Mouse (Mus musculus): ENCODE measurements at regions not wholly inside any gene's neighbourhood (a gene's known extent, or its start where the extent isn't known, plus 50 kb on each side); places are given as distances from the start of the nearest gene placed in this dataset.

- peak; percentile 44 for DNase-seq (ENCODE audit: low spot score)
- no peak overlapping the region for H3K9ac ChIP-seq (replicated peaks; ENCODE audit: low read depth)
- WGBS: 47% methylated on average over 13 of the region's 13 CpGs
- no peak overlapping the region for H3K4me3 ChIP-seq (ENCODE audit: low read depth, low read length)
- H3K36me3 ChIP-seq (ENCODE audit: insufficient read depth, low read length): no peaks in the 10 kb centered on the region
- no peaks in the 10 kb centered on the region for H3K9me3 ChIP-seq (ENCODE audit: low read length)
- peak; percentile 57 for ATAC-seq
- H3K4me1 ChIP-seq (ENCODE audit: insufficient read depth, low read depth, low read length): no peaks in the 10 kb centered on the region
- H3K27ac ChIP-seq (ENCODE audit: low read length): no peak overlapping the region
- H3K4me2 ChIP-seq (replicated peaks; ENCODE audit: low read depth, low read length): no peak overlapping the region
- H3K27me3 ChIP-seq (replicated peaks; ENCODE audit: insufficient read depth, low read length): no peaks in the 10 kb centered on the region
- no peak for TF ChIP-seq EP300 (IDR thresholded peaks at IDR 0.05)
- TF ChIP-seq CTCF (IDR thresholded peaks at IDR 0.05): no peak
Measured at GRCm38 (mm10) chr17:64208152-64208855, 123.4 kb downstream of the Pja2 start.

GRCm38 (mm10) chr17:64206196-64206718, 125.5 kb downstream of the Pja2 start:
- Histone ChIP-seq H3K27ac (ENCODE audit: low read length) (no peak overlapping the region), H3K36me3 (ENCODE audit: insufficient read depth, low read length) (no peaks in the 10 kb centered on the region), H3K27me3 (replicated peaks; ENCODE audit: insufficient read depth, low read length) (no peaks in the 10 kb centered on the region), H3K4me1 (ENCODE audit: insufficient read depth, low read depth, low read length) (no peaks in the 10 kb centered on the region), H3K4me2 (replicated peaks; ENCODE audit: low read depth, low read length) (no peak overlapping the region), H3K9ac (replicated peaks; ENCODE audit: low read depth) (no peak overlapping the region), H3K9me3 (ENCODE audit: low read length) (no peaks in the 10 kb centered on the region), H3K4me3 (ENCODE audit: low read depth, low read length) (no peak overlapping the region)
- TF ChIP-seq CTCF (IDR thresholded peaks at IDR 0.05) (no peak), EP300 (IDR thresholded peaks at IDR 0.05) (no peak)
- DNase-seq (ENCODE audit: low spot score) (no peak), ATAC-seq (no peak)
- WGBS: 72% methylated on average over 14 of the region's 14 CpGs

GRCm38 (mm10) chr17:64203611-64204010, 128.1 kb downstream of the Pja2 start:
- Histone ChIP-seq H3K27ac (ENCODE audit: low read length) (no peak overlapping the region), H3K4me2 (replicated peaks; ENCODE audit: low read depth, low read length) (no peak overlapping the region), H3K9ac (replicated peaks; ENCODE audit: low read depth) (no peak overlapping the region), H3K9me3 (ENCODE audit: low read length) (no peaks in the 10 kb centered on the region), H3K27me3 (replicated peaks; ENCODE audit: insufficient read depth, low read length) (no peaks in the 10 kb centered on the region), H3K4me3 (ENCODE audit: low read depth, low read length) (no peak overlapping the region), H3K4me1 (ENCODE audit: insufficient read depth, low read depth, low read length) (no peaks in the 10 kb centered on the region), H3K36me3 (ENCODE audit: insufficient read depth, low read length) (no peaks in the 10 kb centered on the region)
- no peak for ATAC-seq
- TF ChIP-seq EP300 (IDR thresholded peaks at IDR 0.05): no peak
- no peak for TF ChIP-seq CTCF (IDR thresholded peaks at IDR 0.05)
- 59% methylated on average over 7 of the region's 7 CpGs for WGBS
- no peak for DNase-seq (ENCODE audit: low spot score)

- no peak overlapping the region for H3K9ac ChIP-seq (replicated peaks; ENCODE audit: low read depth)
- H3K4me2 ChIP-seq (replicated peaks; ENCODE audit: low read depth, low read length): no peak overlapping the region
- ATAC-seq (no peak), DNase-seq (ENCODE audit: low spot score) (no peak)
- TF ChIP-seq EP300 (IDR thresholded peaks at IDR 0.05) (no peak), CTCF (IDR thresholded peaks at IDR 0.05) (no peak)
- H3K27me3 ChIP-seq (replicated peaks; ENCODE audit: insufficient read depth, low read length): no peaks in the 10 kb centered on the region
- H3K27ac ChIP-seq (ENCODE audit: low read length): no peak overlapping the region
- no peak overlapping the region for H3K4me3 ChIP-seq (ENCODE audit: low read depth, low read length)
- no peaks in the 10 kb centered on the region for H3K36me3 ChIP-seq (ENCODE audit: insufficient read depth, low read length)
- no peaks in the 10 kb centered on the region for H3K4me1 ChIP-seq (ENCODE audit: insufficient read depth, low read depth, low read length)
- 87% methylated on average over 6 of the region's 6 CpGs for WGBS
- no peaks in the 10 kb centered on the region for H3K9me3 ChIP-seq (ENCODE audit: low read length)
Measured at GRCm38 (mm10) chr17:64202248-64202647, 129.5 kb downstream of the Pja2 start.

- ATAC-seq: no peak
- Histone ChIP-seq H3K4me3 (ENCODE audit: low read depth, low read length) (no peak overlapping the region), H3K27ac (ENCODE audit: low read length) (no peak overlapping the region), H3K4me2 (replicated peaks; ENCODE audit: low read depth, low read length) (no peak overlapping the region), H3K9ac (replicated peaks; ENCODE audit: low read depth) (no peak overlapping the region), H3K9me3 (ENCODE audit: low read length) (no peaks in the 10 kb centered on the region), H3K4me1 (ENCODE audit: insufficient read depth, low read depth, low read length) (no peaks in the 10 kb centered on the region), H3K36me3 (ENCODE audit: insufficient read depth, low read length) (no peaks in the 10 kb centered on the region), H3K27me3 (replicated peaks; ENCODE audit: insufficient read depth, low read length) (no peaks in the 10 kb centered on the region)
- DNase-seq (ENCODE audit: low spot score): no peak
- no peak for TF ChIP-seq CTCF (IDR thresholded peaks at IDR 0.05)
- no peak for TF ChIP-seq EP300 (IDR thresholded peaks at IDR 0.05)
- WGBS: 90% methylated on average over 5 of the region's 5 CpGs
Measured at GRCm38 (mm10) chr17:64201609-64202008, 130.1 kb downstream of the Pja2 start.

GRCm38 (mm10) chr17:64200092-64200877, 131.4 kb downstream of the Pja2 start:
- WGBS: 47% methylated on average over 14 of the region's 14 CpGs
- H3K36me3 ChIP-seq (ENCODE audit: insufficient read depth, low read length): no peaks in the 10 kb centered on the region
- H3K4me3 ChIP-seq (ENCODE audit: low read depth, low read length): no peak overlapping the region
- no peak overlapping the region for H3K9ac ChIP-seq (replicated peaks; ENCODE audit: low read depth)
- no peak for DNase-seq (ENCODE audit: low spot score)
- ATAC-seq: no peak
- H3K27me3 ChIP-seq (replicated peaks; ENCODE audit: insufficient read depth, low read length): no peaks in the 10 kb centered on the region
- no peaks in the 10 kb centered on the region for H3K4me1 ChIP-seq (ENCODE audit: insufficient read depth, low read depth, low read length)
- H3K27ac ChIP-seq (ENCODE audit: low read length): no peak overlapping the region
- H3K9me3 ChIP-seq (ENCODE audit: low read length): no peaks in the 10 kb centered on the region
- TF ChIP-seq CTCF (IDR thresholded peaks at IDR 0.05): no peak
- no peak for TF ChIP-seq EP300 (IDR thresholded peaks at IDR 0.05)
- no peak overlapping the region for H3K4me2 ChIP-seq (replicated peaks; ENCODE audit: low read depth, low read length)
